Mouse (Mus musculus): ENCODE results near the gene Fbxo10. TPM values are rescaled to one million over a fixed set of nuclear protein-coding genes. Genes with fewer than 3 reads are reported as not detected.
"Not testable (repeated sequence)": the region's sequence is repeated elsewhere in the genome, so short reads cannot be mapped to it uniquely, and the experiment has no call there.

The Fbxo10 gene
- total RNA-seq (2021) = 6.9 and 12.5 TPM in 2 replicates
- long read RNA-seq, full-length matches to known transcripts = 1 of 3 reads
- long read RNA-seq, partial matches to known transcripts = 2 of 3 reads
- long read RNA-seq, other reads (novel, unspliced or antisense) = 0 of 3 reads

DNA sequence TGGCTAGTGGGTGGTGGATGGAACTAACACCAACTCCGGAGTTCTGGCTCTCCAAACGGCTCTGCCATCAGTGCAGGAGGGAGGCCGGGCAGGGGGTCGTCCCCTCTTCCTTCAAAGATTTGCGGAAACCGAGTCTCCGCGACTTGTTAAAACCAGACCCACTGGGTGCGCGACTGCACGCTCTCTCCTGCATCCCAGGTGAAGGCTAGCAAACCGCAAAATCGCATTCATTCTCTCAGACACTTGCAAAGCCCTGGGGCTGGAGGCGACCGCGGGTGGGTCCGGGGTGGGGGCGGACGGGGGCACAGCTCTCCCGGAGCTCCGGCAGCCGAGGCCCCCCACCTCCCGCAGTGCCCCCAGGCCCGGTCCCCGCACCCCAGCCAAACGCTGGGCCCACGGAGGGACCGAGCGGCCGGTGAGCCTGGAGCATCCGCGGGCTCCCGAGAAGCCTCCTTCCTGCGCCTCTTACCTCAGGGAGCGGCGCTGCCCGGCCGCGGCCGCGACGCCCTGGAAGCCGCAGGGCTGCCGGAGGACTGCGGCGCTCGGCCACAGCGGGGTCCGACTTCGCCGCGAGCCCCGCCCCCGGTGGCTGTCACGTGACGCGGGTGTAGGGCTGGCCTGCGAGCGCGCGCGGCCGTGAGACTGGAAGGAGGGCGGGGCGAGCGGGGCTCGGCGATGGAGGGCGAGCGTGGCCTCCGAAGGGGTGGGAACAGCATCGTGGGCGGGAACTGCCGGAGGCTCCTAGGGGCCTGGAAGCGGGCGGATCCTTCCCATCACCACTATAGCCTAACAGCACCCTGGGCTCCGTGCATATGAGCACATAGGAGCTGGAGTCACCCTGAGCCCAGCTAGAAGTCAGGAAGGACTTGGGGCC, at the start of gene Fbxo10:
Fbxo10 (minus strand) TSS at position 584 of the 874 bp plus-strand sequence.
- peak; percentile 97 for DNase-seq

DNA sequence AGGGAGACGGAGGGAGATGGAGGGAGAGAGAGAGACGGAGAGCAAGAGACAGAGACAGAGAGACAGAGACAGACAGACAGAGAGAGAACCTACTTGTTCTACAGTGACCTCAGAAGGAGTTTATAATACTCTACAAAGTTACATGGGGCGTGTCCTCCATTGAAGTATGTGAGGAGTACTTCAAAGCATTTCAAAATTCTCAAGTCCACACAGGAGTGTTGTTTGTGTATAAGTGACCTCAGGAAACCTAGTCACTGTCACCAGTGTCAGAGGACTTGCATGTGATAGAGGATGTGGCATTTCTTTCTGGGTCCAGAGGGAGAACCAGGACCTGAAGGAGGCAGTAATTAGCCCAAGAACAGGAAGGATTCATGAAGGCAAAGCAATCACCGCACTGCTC, 46.6 kb upstream of the Fbxo10 start:
- DNase-seq = no peak

GRCm38 (mm10) chr4:45121311-45121710, 36.9 kb upstream of the Fbxo10 start:
- no peak for DNase-seq

GRCm38 (mm10) chr4:45108456-45109110, 24.2 kb upstream of the Fbxo10 start:
- DNase-seq = no peak

DNA sequence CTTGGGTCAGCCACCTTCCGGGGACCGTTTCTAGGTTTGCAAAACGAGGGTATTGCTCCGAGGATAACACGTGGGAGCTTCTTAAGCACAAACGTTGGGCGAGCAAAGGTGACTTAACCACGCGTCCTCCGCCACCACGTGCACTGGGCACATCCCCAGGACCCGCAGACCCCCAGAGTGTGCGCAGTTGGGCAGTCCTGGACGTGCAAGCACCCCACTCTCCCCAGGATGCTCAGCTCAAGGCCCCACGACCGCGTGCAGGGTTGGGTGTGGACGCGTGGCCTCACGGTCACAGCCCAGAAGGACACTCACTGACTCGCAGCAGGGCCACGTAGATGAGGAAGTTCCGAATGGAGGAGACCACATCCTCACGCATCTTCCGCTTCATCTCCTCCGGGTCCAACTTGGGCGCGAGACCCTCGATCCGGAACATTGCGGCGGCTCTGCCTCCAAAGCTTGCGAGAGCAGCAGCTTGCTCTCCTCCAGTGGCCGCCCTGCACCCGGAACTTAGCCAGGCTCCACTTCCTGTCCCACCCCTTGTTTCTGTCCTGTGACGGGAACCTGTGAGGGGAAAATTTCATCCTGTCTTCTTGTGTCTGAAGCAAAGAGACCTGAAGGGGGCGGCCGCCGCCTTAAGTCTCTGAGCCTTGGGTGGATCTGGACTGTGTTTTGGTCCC, 23.3 kb upstream of the Fbxo10 start, which contains the start of gene Tomm5:
Tomm5 (minus strand) TSS at position 514 of the 677 bp plus-strand sequence.
- peak; percentile 83 for DNase-seq

DNA sequence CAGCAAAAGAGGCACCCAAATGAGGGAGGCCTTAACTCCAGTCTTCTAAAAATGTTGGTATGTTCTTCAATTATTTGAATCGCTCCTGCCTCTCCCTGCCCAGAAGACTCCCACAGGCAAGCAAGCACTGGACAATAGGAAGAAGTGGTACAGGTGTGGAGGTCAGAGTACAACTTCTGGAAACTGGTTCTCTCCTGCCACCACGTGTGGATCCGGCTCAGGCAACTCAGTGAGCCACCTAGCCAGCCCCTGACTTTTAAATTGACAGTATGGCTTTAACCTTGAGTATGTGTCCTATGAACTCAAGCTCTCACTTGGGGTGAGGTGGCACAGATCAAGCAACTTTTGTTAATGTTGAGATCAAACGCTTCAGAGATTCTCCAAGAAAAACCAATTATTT, 22.7 kb upstream of the Fbxo10 start:
- DNase-seq = no peak

- no peak for DNase-seq
Measured at GRCm38 (mm10) chr4:45106409-45106808, 22.0 kb upstream of the Fbxo10 start.

DNA sequence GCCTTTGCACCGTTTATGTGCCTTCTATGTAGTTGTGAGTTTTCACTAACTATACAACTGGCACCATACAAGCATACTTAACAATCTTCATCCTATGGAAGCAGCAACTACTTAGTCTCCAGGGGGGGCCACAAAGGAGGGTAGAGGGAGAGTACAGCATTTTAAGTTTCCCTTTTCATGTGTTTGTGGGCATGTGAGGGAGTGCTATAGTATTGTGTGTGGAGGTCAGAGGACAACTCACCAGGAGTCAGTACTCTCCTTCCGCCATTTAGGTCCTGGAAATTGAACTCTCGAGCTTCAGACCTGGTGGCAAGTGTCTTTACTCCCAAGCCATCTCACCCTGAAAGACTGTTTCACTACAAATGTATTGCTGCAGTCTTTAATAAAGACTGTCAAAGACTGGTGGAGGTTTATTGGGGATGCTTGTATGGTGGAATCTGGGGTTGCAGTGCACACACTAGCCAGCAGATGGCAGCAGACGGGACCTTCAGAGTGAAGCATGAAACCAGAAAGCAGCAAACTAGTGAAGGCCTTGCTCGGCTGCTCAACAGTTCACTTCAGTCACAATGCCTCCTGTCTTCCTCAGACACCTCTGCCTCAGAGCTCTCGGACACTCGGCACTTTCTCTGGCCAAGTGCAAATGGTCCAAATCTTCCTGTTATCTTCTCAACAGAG, 12.9 kb upstream of the Fbxo10 start:
- DNase-seq = peak; percentile 65

- no peak for DNase-seq
Measured at GRCm38 (mm10) chr4:45084895-45085290, 489 bp upstream of the Fbxo10 start.

DNA sequence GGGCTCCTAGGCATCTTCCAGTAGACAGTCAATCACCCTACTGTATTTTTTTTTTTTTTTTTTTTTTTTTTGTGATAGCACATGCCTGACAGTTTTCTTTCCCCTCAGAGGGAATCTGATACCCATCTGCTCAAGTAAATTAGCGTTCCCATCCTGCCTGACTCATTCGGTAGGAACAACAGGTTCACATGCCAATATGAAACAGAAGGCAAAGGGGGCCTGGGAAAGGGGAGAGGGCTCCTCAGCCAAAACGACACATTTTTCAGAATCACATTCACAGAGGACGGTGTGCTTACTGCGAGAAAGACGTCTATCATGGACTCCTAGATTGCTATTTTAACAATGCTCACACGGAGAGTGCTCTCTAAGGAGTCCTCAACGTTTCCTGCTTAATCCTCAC, 917 bp downstream of the Fbxo10 start:
- no peak for DNase-seq

GRCm38 (mm10) chr4:45082951-45083350, 1.5 kb downstream of the Fbxo10 start:
- no peak for DNase-seq

DNA sequence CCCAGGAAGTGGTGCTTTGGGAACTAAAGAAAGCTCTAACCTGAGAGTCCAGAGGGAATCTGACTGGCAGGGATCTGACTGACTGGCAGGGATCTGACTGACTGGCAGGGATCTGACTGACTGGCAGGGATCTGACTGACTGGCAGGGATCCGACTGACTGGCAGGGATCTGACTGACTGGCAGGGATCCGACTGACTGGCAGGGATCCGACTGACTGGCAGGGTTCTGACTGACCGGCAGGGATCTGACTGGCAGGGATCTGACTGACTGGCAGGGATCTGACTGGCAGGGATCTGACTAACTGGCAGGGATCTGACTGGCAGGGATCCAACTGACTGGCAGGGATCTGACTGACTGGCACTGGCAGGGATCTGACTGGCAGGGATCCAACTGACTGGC, 3.4 kb downstream of the Fbxo10 start:
- not testable (repeated sequence) for DNase-seq

- no peak for DNase-seq
Measured at GRCm38 (mm10) chr4:45073544-45073943, 10.9 kb downstream of the Fbxo10 start.

DNA sequence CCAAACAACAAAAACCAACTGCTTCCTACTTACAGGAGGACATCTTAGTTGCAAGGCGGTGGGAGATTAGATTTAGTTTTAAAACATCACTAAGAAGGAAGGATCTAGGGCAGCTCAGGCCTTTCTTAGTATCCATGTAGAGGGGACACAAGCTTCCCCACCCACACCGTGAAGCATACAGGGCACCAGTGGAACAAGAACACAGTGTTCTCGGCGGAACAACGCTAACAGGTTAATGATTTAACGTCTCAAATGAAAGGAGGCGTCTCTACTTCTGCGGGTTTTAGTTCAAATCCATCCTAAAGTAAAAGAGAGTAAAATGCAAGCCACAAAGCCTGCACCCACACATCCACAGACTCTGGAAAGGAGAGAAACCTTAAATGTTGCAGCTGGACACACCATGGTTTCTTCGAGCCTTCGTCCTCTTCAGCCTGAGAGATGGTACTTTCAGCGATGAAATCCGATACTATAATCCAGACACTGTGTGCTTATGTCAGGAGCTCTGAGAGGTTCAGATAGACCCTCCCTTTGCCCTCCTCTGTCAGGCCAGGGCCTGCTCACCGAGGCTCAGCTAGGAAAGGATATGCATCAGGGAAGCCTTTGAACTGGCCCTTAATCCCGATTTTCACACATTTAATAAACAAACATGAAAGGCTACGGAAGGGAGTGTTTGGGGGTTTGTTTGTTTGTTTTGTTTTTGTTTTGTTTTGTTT, 12.0 kb downstream of the Fbxo10 start:
- DNase-seq = no peak

GRCm38 (mm10) chr4:45067742-45068141, 16.7 kb downstream of the Fbxo10 start:
- no peak for DNase-seq

DNA sequence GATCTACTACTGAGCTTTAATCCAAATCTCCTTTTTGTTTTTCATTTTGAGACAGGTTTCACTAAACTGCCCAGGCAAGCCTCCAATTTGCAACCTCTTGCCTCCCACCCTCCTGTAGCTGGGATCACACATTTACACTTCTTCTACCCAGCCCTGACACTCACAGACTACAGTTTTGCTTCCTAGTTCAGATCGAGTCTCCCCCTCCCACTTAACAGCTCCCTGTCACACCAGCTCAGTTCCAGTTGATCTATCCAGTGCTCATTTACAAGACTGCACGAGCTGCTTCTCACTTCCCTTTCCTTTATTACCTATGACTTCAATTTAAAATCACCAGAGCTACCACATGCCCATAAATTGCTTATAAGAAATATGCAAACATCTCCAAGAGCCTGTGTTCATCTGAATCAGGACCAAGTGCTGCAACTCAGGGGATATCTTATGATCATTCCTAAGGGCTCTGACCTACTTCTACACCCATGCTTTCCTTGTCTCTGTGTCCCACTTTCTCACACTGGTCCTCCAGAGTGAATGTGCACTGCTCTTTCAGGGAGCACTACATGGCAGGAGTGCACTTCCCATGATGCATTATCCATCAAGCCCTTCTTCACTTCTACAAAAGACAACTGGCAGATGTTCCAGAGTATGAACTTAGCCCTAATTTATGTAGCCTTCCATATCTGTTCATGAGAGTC, 18.2 kb downstream of the Fbxo10 start:
- DNase-seq = no peak

GRCm38 (mm10) chr4:45064577-45064976, 19.8 kb downstream of the Fbxo10 start:
- DNase-seq = no peak

GRCm38 (mm10) chr4:45063836-45064235, 20.6 kb downstream of the Fbxo10 start:
- not testable (repeated sequence) for DNase-seq

- DNase-seq = no peak
Measured at GRCm38 (mm10) chr4:45055451-45055850, 29.0 kb downstream of the Fbxo10 start.

DNA sequence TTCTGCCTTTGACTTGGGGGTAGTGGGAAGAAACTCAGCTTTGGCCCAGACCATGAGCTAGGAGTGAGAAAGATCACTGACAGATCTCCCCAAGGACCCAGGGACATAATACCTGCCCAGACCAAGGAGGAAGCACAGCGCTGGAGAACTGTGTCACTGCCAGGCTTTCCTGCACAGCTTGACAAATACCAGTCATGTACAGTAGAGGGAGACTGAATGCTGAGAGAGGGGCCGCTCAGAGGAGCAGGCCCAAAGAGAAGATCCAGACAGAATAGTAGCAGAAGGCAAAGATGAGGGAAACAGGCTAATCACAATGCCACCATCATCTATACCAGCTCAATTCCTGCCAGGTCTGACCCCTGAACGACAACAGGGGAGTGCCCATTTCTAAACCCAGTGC, 29.5 kb downstream of the Fbxo10 start:
- no peak for DNase-seq

DNA sequence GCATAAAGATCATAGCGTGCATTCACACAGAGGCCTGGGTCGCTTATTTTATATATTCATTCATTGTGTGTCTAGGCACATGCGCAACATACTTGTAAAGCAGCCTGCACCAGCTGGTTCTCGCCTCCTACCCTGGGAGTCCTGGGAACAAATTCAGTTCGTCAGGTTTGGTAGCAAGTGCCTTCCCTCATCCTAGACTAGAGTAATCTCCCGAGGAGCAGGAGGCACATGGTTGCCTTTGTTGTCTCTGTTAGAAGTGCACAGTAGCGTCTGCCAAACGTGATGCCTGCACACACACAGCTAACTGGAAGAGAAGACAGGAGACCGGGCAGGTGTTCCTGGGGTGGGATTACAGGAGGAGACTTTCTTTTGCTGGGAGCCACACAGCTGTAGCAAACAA, 36.4 kb downstream of the Fbxo10 start:
- DNase-seq = no peak
